Mouse (Mus musculus) ES-E14 (cell line): ENCODE results near the gene Ttc4. TPM values are rescaled to one million over a fixed set of nuclear protein-coding genes. Genes with fewer than 3 reads are reported as not detected.

ENCODE experiments used
- DNase-seq: peaks from one replicate; pipeline ENCODE4 v3.0.0-alpha.2; 2013; ENCODE audit warnings: low read depth, low spot score
- H3K27ac ChIP-seq: 2 replicates; pipeline ENCODE4 v1.5.1; 2012; ENCODE audit warnings: low read depth, mild to moderate bottlenecking, low read length, moderate library complexity, mixed read lengths; ENCODE audit not compliant: poor library complexity, insufficient read depth, severe bottlenecking
- H3K36me3 ChIP-seq: 2 replicates; pipeline ENCODE4 v1.6.1; 2012; ENCODE audit warnings: mild to moderate bottlenecking, low read length, moderate library complexity, mixed read lengths; ENCODE audit not compliant: control insufficient read depth, poor library complexity, insufficient read depth, severe bottlenecking
- H3K4me1 ChIP-seq, 2 experiments: fragments of 150-350 bp in 1 of 2; sonication (generic) in 1 of 2; 2 replicates each; pipeline ENCODE4 v1.6.1; 2012; ENCODE audit warnings: low read length in 2 of 2, mild to moderate bottlenecking in 1 of 2, mixed read lengths in 1 of 2; ENCODE audit not compliant: control insufficient read depth in 2 of 2, insufficient read depth in 2 of 2, poor library complexity in 1 of 2
- H3K4me3 ChIP-seq, 2 experiments: fragments of 150-350 bp in 1 of 2; sonication (generic) in 1 of 2; 2 replicates each; pipeline ENCODE4 v1.5.1; 2012; ENCODE audit warnings: low read length in 2 of 2, low read depth in 1 of 2, mild to moderate bottlenecking in 1 of 2, mixed read lengths in 1 of 2; ENCODE audit not compliant: insufficient read depth in 1 of 2, poor library complexity in 1 of 2, severe bottlenecking in 1 of 2
- H3K9ac ChIP-seq: 2 replicates; pipeline ENCODE4 v1.6.1; 2012; ENCODE audit warnings: low read depth, mild to moderate bottlenecking, low read length, mixed read lengths; ENCODE audit not compliant: poor library complexity, insufficient read depth, severe bottlenecking
- H3K9me3 ChIP-seq: fragments of 150-350 bp; sonication (generic); 2 replicates; pipeline ENCODE4 v1.6.1; 2012; ENCODE audit warnings: low read depth, mild to moderate bottlenecking, low read length; ENCODE audit not compliant: control insufficient read depth, insufficient read depth
- CHD2 ChIP-seq: IDR thresholded peaks from 2 replicates; pipeline ENCODE4 v1.6.1; 2014; ENCODE audit warnings: mild to moderate bottlenecking, low read depth, low read length, inconsistent platforms
- HCFC1 ChIP-seq: IDR thresholded peaks from 2 replicates; pipeline ENCODE4 v1.6.1; 2012; ENCODE audit warnings: low read length, inconsistent platforms, borderline replicate concordance; ENCODE audit not compliant: insufficient read depth
- MAFK ChIP-seq: IDR thresholded peaks from 2 replicates; pipeline ENCODE4 v1.6.1; 2014; ENCODE audit warnings: mild to moderate bottlenecking, low read depth, low read length, inconsistent platforms; ENCODE audit not compliant: insufficient read depth
- ZC3H11A ChIP-seq: IDR thresholded peaks from 2 replicates; pipeline ENCODE4 v1.6.1; 2012; ENCODE audit warnings: low read depth, mild to moderate bottlenecking, inconsistent platforms, low read length, borderline replicate concordance
- ZNF384 ChIP-seq: IDR thresholded peaks from 2 replicates; pipeline ENCODE4 v1.6.1; 2012; ENCODE audit warnings: low read depth, low read length, inconsistent platforms
- in situ Hi-C, 2 experiments: fragments of 600-800 bp; cut with MboI; formaldehyde crosslinking; loops; one replicate each; pipeline ENCODE4 v1.15.1; 2025; ENCODE audit warnings: low sequenced_read_pairs in 2 of 2, inconsistent platforms in 1 of 2; ENCODE audit not compliant: unreplicated experiment in 2 of 2
- total RNA-seq: library from RNA; depleted of rRNA; stranded (reverse); fragments of 300-350 nt; gene quantifications from 2 replicates; pipeline ENCODE4 v1.2.3, GENCODE M21; 2012

The Ttc4 gene
- total RNA-seq, 1 experiment: 47.1 TPM

DNA sequence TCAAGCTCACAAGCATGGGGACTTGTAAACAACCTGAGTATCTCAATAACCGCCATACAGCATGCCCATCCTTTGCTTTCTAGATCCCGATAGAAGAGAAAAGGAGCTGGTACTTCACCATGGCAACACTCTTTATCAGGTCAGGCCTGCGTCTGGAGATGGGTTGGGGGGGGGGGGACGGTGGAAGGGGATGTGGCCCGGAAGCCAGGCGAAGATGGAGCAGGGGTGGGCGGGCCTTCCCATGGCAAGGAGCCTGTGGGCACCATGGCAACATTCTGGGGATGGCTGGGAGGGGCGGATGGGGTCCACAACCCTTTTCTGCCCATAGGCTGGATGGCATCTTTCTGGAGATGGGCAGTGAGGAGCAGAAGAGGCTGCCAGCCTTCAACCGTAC lies 44.7 kb downstream of the Ttc4 start:
- in situ Hi-C loops: loop anchor here in 1 of 2 experiments (5.0 kb wide), 1 partner anchor 73 kb away; no protein-coding TSS in a partner anchor
- Histone ChIP-seq H3K4me3 (no peak overlapping the region), H3K27ac (no peak overlapping the region), H3K9ac (no peak overlapping the region), H3K9me3 (no peaks in the 10 kb centered on the region), H3K36me3 (no peaks in the 10 kb centered on the region), H3K4me1 (no peaks in the 10 kb centered on the region)
- TF ChIP-seq ZC3H11A (no peak), CHD2 (no peak), MAFK (no peak), HCFC1 (no peak), ZNF384 (no peak)
- DNase-seq: no peak

DNA sequence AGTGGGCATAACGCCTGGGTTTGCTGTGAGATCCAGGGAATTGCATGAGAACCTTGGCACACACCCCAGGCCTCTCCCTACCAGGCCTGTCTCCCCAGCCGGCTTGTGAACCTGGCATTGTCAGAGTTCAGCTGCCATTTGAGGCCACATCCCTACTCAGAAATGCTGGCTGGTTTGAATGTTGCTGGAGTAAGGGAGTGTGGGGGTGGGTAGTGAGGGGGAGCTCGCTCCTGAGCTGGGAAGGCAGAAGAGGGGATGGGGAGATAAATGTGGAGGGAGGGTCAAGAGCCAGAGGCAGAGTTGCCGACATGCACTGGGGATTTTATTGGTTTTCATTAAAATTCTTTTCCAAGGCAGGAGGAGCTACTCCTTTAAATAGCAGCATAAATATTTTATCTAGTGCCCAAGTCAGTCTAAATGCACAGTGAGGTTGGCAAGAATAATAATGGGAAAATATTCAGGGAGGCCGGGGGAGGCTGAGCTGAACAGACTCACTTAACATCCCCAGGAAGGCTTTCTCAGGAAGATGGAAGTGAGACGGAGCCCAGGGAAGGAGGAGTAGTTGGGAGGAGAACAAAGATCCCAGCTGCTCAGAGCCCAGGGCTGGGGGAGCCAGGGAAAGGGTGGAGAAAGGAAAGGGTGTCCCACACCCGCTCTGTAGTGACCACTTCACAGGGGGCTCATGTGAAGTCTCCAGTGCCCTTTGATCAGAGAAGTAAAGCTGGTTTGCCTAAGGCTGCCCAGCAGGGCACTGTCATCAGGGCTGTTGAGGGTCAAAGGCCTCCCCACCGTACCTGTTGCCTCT lies 45.3 kb downstream of the Ttc4 start:
- H3K4me3 ChIP-seq: no peak overlapping the region
- no peaks in the 10 kb centered on the region for H3K9me3 ChIP-seq
- in situ Hi-C loops: loop anchor here in 1 of 2 experiments (5.0 kb wide), 1 partner anchor 74 kb away; no protein-coding TSS in a partner anchor
- no peak overlapping the region for H3K9ac ChIP-seq
- no peaks in the 10 kb centered on the region for H3K36me3 ChIP-seq
- TF ChIP-seq MAFK (no peak), HCFC1 (no peak), CHD2 (no peak), ZC3H11A (no peak), ZNF384 (no peak)
- no peak for DNase-seq
- H3K4me1 ChIP-seq: peaks cover 0 to 2% of the 10 kb centered on the region in 2 experiments; a peak in 1 of 4 replicates
- no peak overlapping the region for H3K27ac ChIP-seq

DNA sequence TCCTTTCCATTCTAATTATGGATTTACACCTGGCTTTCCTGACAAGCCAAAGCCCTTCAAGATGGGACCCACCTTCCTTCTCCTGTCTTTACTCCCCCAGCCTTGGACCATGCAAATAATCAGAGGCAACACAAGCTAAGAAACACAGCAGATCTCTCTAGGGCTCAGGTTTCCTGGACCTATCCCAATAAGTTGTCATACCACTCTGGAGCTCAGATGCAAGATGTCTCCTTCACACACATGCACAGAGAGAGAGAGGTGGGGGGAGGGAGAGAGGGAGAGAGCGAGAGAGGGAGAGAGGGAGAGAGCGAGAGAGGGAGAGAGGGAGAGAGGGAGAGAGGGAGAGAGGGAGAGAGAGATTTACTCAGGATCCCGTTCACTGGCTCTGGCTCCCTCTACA lies 46.4 kb downstream of the Ttc4 start:
- H3K9me3 ChIP-seq: no peaks in the 10 kb centered on the region
- no peak overlapping the region for H3K4me3 ChIP-seq
- H3K4me1 ChIP-seq: peaks cover 2% of the 10 kb centered on the region in 2 experiments; a peak in 2 of 4 replicates
- no peaks in the 10 kb centered on the region for H3K36me3 ChIP-seq
- H3K9ac ChIP-seq: no peak overlapping the region
- no peak for DNase-seq
- in situ Hi-C loops: loop anchor here in 1 of 2 experiments (5.0 kb wide), 1 partner anchor 75 kb away; no protein-coding TSS in a partner anchor
- TF ChIP-seq CHD2 (no peak), MAFK (no peak), HCFC1 (no peak), ZNF384 (no peak), ZC3H11A (no peak)
- H3K27ac ChIP-seq: no peak overlapping the region

DNA sequence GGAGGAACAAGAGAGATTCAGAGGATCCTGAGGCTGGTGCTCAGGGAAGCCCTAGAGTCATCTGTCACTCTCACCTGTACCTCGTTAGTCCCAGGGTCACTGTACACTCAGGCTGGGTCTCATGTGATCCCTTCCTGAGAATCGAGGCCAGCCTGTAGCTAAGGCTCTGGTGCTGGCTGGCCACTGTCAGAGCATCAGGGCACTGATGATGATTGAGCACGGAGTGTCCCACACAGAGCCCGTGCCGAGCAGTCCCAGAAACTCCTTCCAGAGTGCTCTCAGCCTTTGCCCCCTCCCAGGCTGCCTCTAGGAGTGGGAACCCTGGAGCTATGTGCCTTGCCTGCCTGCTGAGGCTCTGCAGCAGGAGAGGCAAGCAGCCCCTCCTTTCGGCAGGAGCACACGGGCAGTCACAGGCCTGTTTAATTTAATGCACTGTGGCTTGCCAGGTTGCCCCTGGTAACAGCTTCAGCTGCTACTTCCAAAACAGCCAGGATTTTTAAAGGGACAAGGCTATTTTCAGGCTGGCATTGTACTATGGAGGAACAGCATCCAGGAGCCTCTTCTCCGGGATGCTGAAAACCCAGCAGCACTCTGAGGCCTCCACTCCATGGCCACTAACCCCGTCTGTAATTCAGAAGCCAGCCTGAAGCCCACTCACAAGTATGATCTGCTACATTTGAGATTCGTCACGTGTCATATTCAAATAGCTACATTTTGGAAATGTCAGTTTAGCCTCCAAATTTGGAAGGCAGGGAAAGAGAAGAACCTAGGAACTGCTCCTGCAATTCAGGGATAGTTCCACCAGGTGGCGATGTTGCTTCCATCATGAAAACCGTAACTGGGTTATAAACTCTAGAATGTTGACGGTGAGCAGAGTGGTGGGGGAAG lies 48.2 kb downstream of the Ttc4 start:
- H3K4me1 ChIP-seq: peaks cover 2% of the 10 kb centered on the region in 2 experiments; a peak in 2 of 4 replicates
- H3K27ac ChIP-seq: no peak overlapping the region
- peak; percentile 65 for DNase-seq
- no peaks in the 10 kb centered on the region for H3K9me3 ChIP-seq
- no peak overlapping the region for H3K4me3 ChIP-seq
- no peak overlapping the region for H3K9ac ChIP-seq
- in situ Hi-C loops: loop anchor here in 1 of 2 experiments (5.0 kb wide), 1 partner anchor 77 kb away; no protein-coding TSS in a partner anchor
- H3K36me3 ChIP-seq: no peaks in the 10 kb centered on the region
- no peak for TF ChIP-seq MAFK
- no peak for TF ChIP-seq CHD2
- no peak for TF ChIP-seq ZNF384
- TF ChIP-seq ZC3H11A: no peak
- TF ChIP-seq HCFC1: no peak
